Mouse (Mus musculus) embryonic facial prominence, embryonic 12.5 days (tissue): ENCODE data around the gene D930048N14Rik. TPM values are rescaled to one million over a fixed set of nuclear protein-coding genes. Genes with fewer than 3 reads are reported as not detected.
"Not testable (repeated sequence)": the region's sequence is repeated elsewhere in the genome, so short reads cannot be mapped to it uniquely, and the experiment has no call there.

Experiments
- ATAC-seq: fragments of 200-750 bp; cut with Nextera tagmentation; 2 replicates; pipeline ENCODE4 v1.8.0; 2017; ENCODE audit not compliant: insufficient number of reproducible peaks, insufficient read depth, low FRiP score, low TSS enrichment
- H3K27ac ChIP-seq: fragments of 300-500 bp; sonication (generic); 2 replicates; pipeline ENCODE4 v1.5.1; 2016; ENCODE audit warnings: mild to moderate bottlenecking
- H3K27me3 ChIP-seq: fragments of 300-500 bp; sonication (generic); 2 replicates; pipeline ENCODE4 v1.6.1; 2016; ENCODE audit warnings: mild to moderate bottlenecking, moderate library complexity
- H3K36me3 ChIP-seq: fragments of 300-500 bp; sonication (generic); 2 replicates; pipeline ENCODE4 v1.6.1; 2016; ENCODE audit warnings: mild to moderate bottlenecking
- H3K4me1 ChIP-seq: fragments of 300-500 bp; sonication (generic); 2 replicates; pipeline ENCODE4 v1.6.1; 2016
- H3K4me2 ChIP-seq: fragments of 300-500 bp; sonication (generic); replicated peaks from 2 replicates; pipeline ENCODE4 v1.6.1; 2016; ENCODE audit warnings: mild to moderate bottlenecking, moderate library complexity
- H3K4me3 ChIP-seq: fragments of 300-500 bp; sonication (generic); 2 replicates; pipeline ENCODE4 v1.5.1; 2016; ENCODE audit warnings: mild to moderate bottlenecking
- H3K9ac ChIP-seq: fragments of 300-500 bp; sonication (generic); 2 replicates; pipeline ENCODE4 v1.6.1; 2016; ENCODE audit warnings: mild to moderate bottlenecking, moderate library complexity
- H3K9me3 ChIP-seq: fragments of 300-500 bp; sonication (generic); 2 replicates; pipeline ENCODE4 v1.6.1; 2016; ENCODE audit warnings: mild to moderate bottlenecking, moderate library complexity
- WGBS: fragments of 180-500 bp; shearing (Covaris S2); methylation state at CpG from one replicate; pipeline ENCODE4 v1.1.7; 2016; 5-methylcytosine and 5-hydroxymethylcytosine counted together
- polyA plus RNA-seq: library from polyadenylated mRNA; unstranded; fragments of >200 nt; fragmentation: Nextera tagmentation; extraction: Ambion mirVana; gene quantifications from 2 replicates; pipeline ENCODE4 v1.2.1, GENCODE M21; 2016

D930048N14Rik gene
- polyA plus RNA-seq, 1 experiment from 2014 or later = 2.3 TPM

- H3K4me1 ChIP-seq = peaks cover 15% of the 10 kb centered on the region
- no peak overlapping the region for H3K9ac ChIP-seq
- WGBS = 76% methylated on average over 10 of the region's 10 CpGs
- no peaks in the 10 kb centered on the region for H3K9me3 ChIP-seq
- H3K27ac ChIP-seq = no peak overlapping the region
- no peak overlapping the region for H3K4me2 ChIP-seq
- H3K36me3 ChIP-seq = no peaks in the 10 kb centered on the region
- H3K27me3 ChIP-seq = no peaks in the 10 kb centered on the region
- no peak overlapping the region for H3K4me3 ChIP-seq
- no peak for ATAC-seq
Observed at GRCm38 (mm10) chr11:51656798-51657521, 6.2 kb downstream of the D930048N14Rik start.

- Histone ChIP-seq H3K4me2 (0 out of 2 replicates have a peak overlapping the region, but pooled peaks have one; percentile 2), H3K4me3 (no peak overlapping the region), H3K4me1 (peaks cover 15% of the 10 kb centered on the region), H3K36me3 (no peaks in the 10 kb centered on the region), H3K27me3 (no peaks in the 10 kb centered on the region), H3K9me3 (no peaks in the 10 kb centered on the region), H3K27ac (peak overlapping the region; percentile 42; the same call in 1 of the 2 replicates), H3K9ac (no peak overlapping the region)
- ATAC-seq = no peak
- 39% methylated on average over 7 of the region's 7 CpGs for WGBS
Observed at GRCm38 (mm10) chr11:51658291-51658690, 7.5 kb downstream of the D930048N14Rik start.

- Histone ChIP-seq H3K4me1 (peaks cover 15% of the 10 kb centered on the region), H3K27me3 (no peaks in the 10 kb centered on the region), H3K4me2 (0 out of 2 replicates have a peak overlapping the region, but pooled peaks have one; percentile 5), H3K4me3 (no peak overlapping the region), H3K36me3 (no peaks in the 10 kb centered on the region), H3K27ac (peak overlapping the region; percentile 42; the same call in 1 of the 2 replicates), H3K9ac (no peak overlapping the region), H3K9me3 (no peaks in the 10 kb centered on the region)
- WGBS = 57% methylated on average over 6 of the region's 6 CpGs
- ATAC-seq = peak; percentile 38; the same call in 1 of the 2 replicates
Observed at GRCm38 (mm10) chr11:51658705-51659104, 8.0 kb downstream of the D930048N14Rik start.

- H3K4me3 ChIP-seq = no peak overlapping the region
- H3K4me1 ChIP-seq = peaks cover 15% of the 10 kb centered on the region
- H3K27me3 ChIP-seq = no peaks in the 10 kb centered on the region
- no peak overlapping the region for H3K4me2 ChIP-seq
- H3K9me3 ChIP-seq = no peaks in the 10 kb centered on the region
- H3K27ac ChIP-seq = no peak overlapping the region
- H3K36me3 ChIP-seq = no peaks in the 10 kb centered on the region
- no peak overlapping the region for H3K9ac ChIP-seq
- ATAC-seq = no peak
- 81% methylated on average over 16 of the region's 16 CpGs for WGBS
Observed at GRCm38 (mm10) chr11:51661867-51662365, 11.2 kb downstream of the D930048N14Rik start.

- no peaks in the 10 kb centered on the region for H3K27me3 ChIP-seq
- no peaks in the 10 kb centered on the region for H3K9me3 ChIP-seq
- no peak overlapping the region for H3K4me3 ChIP-seq
- no peak overlapping the region for H3K4me2 ChIP-seq
- no peak overlapping the region for H3K27ac ChIP-seq
- no peak for ATAC-seq
- H3K4me1 ChIP-seq = peaks cover 15% of the 10 kb centered on the region
- 81% methylated on average over 7 of the region's 7 CpGs for WGBS
- H3K36me3 ChIP-seq = no peaks in the 10 kb centered on the region
- H3K9ac ChIP-seq = no peak overlapping the region
Observed at GRCm38 (mm10) chr11:51662632-51663031, 11.9 kb downstream of the D930048N14Rik start.

- not testable (repeated sequence) for H3K9ac ChIP-seq, H3K4me1 ChIP-seq, ATAC-seq, H3K27me3 ChIP-seq, H3K27ac ChIP-seq, H3K9me3 ChIP-seq, H3K4me3 ChIP-seq, H3K4me2 ChIP-seq, H3K36me3 ChIP-seq
- 91% methylated on average over 7 of the region's 7 CpGs for WGBS
Observed at GRCm38 (mm10) chr11:51664747-51665146, 14.0 kb downstream of the D930048N14Rik start.

GRCm38 (mm10) chr11:51670846-51671245, 20.1 kb downstream of the D930048N14Rik start:
- no peak overlapping the region for H3K27ac ChIP-seq

GRCm38 (mm10) chr11:51671376-51671775, 20.6 kb downstream of the D930048N14Rik start:
- Histone ChIP-seq H3K4me3 (no peak overlapping the region), H3K27ac (no peak overlapping the region), H3K27me3 (no peaks in the 10 kb centered on the region), H3K36me3 (no peaks in the 10 kb centered on the region), H3K9me3 (no peaks in the 10 kb centered on the region), H3K9ac (no peak overlapping the region), H3K4me2 (no peak overlapping the region), H3K4me1 (peaks cover 3% of the 10 kb centered on the region; the same call in 1 of the 2 replicates)
- ATAC-seq = no peak
- 74% methylated on average over 2 of the region's 2 CpGs for WGBS

More at GRCm38 (mm10) chr11:51670846-51671245, 20.1 kb downstream of the D930048N14Rik start:
- ATAC-seq = no peak
- H3K4me3 ChIP-seq = no peak overlapping the region
- H3K9me3 ChIP-seq = no peaks in the 10 kb centered on the region
- H3K4me2 ChIP-seq = no peak overlapping the region
- peaks cover 3% of the 10 kb centered on the region; the same call in 1 of the 2 replicates for H3K4me1 ChIP-seq
- H3K27me3 ChIP-seq = no peaks in the 10 kb centered on the region
- no peaks in the 10 kb centered on the region for H3K36me3 ChIP-seq
- 94% methylated on average over 7 of the region's 7 CpGs for WGBS
- H3K9ac ChIP-seq = no peak overlapping the region

- Histone ChIP-seq H3K27me3 (no peaks in the 10 kb centered on the region), H3K4me3 (no peak overlapping the region), H3K4me1 (peaks cover 3% of the 10 kb centered on the region; the same call in 1 of the 2 replicates), H3K36me3 (no peaks in the 10 kb centered on the region), H3K9ac (no peak overlapping the region), H3K27ac (no peak overlapping the region), H3K4me2 (no peak overlapping the region), H3K9me3 (no peaks in the 10 kb centered on the region)
- 80% methylated on average over 9 of the region's 9 CpGs for WGBS
- ATAC-seq = no peak
Observed at GRCm38 (mm10) chr11:51673291-51673690, 22.5 kb downstream of the D930048N14Rik start.

- Histone ChIP-seq H3K9me3 (no peaks in the 10 kb centered on the region), H3K4me2 (no peak overlapping the region), H3K27ac (no peak overlapping the region), H3K4me1 (peaks cover 3% of the 10 kb centered on the region; the same call in 1 of the 2 replicates), H3K27me3 (no peaks in the 10 kb centered on the region), H3K9ac (no peak overlapping the region), H3K36me3 (no peaks in the 10 kb centered on the region), H3K4me3 (no peak overlapping the region)
- 66% methylated on average over 5 of the region's 5 CpGs for WGBS
- ATAC-seq = no peak
Observed at GRCm38 (mm10) chr11:51675386-51675785, 24.6 kb downstream of the D930048N14Rik start.

- H3K36me3 ChIP-seq = no peaks in the 10 kb centered on the region
- no peaks in the 10 kb centered on the region for H3K9me3 ChIP-seq
- no peak overlapping the region for H3K4me2 ChIP-seq
- no peak for ATAC-seq
- H3K27me3 ChIP-seq = no peaks in the 10 kb centered on the region
- WGBS = 66% methylated on average over 6 of the region's 6 CpGs
- peaks cover 6% of the 10 kb centered on the region; the same call in 1 of the 2 replicates for H3K4me1 ChIP-seq
- H3K9ac ChIP-seq = no peak overlapping the region
- no peak overlapping the region for H3K4me3 ChIP-seq
- no peak overlapping the region for H3K27ac ChIP-seq
Observed at GRCm38 (mm10) chr11:51677737-51678418, 27.1 kb downstream of the D930048N14Rik start.
